Mouse (Mus musculus) limb, embryonic 15.5 days (tissue): ENCODE results near the gene Mrgbp. TPM values are rescaled to one million over a fixed set of nuclear protein-coding genes. Genes with fewer than 3 reads are reported as not detected.

Experiments used
- ATAC-seq: fragments of 200-750 bp; cut with Nextera tagmentation; 2 replicates; pipeline ENCODE4 v1.8.0; 2017; ENCODE audit warnings: low read depth, moderate TSS enrichment; ENCODE audit not compliant: insufficient number of reproducible peaks, low FRiP score, low TSS enrichment
- H3K27ac ChIP-seq: fragments of 300-500 bp; sonication (generic); 2 replicates; pipeline ENCODE4 v1.5.1; 2015; ENCODE audit warnings: moderate library complexity, mild to moderate bottlenecking, inconsistent platforms
- H3K27me3 ChIP-seq: fragments of 300-500 bp; sonication (generic); 2 replicates; pipeline ENCODE4 v1.6.1; 2015; ENCODE audit warnings: inconsistent platforms
- H3K36me3 ChIP-seq: fragments of 300-500 bp; sonication (generic); 2 replicates; pipeline ENCODE4 v1.6.1; 2015; ENCODE audit warnings: inconsistent platforms
- H3K4me1 ChIP-seq: fragments of 300-500 bp; sonication (generic); 2 replicates; pipeline ENCODE4 v1.6.1; 2015; ENCODE audit warnings: inconsistent platforms
- H3K4me2 ChIP-seq: fragments of 300-500 bp; sonication (generic); 2 replicates; pipeline ENCODE4 v1.6.1; 2015; ENCODE audit warnings: mild to moderate bottlenecking, inconsistent platforms
- H3K4me3 ChIP-seq: fragments of 300-500 bp; sonication (generic); 2 replicates; pipeline ENCODE4 v1.5.1; 2015; ENCODE audit warnings: mild to moderate bottlenecking, inconsistent platforms
- H3K9ac ChIP-seq: fragments of 300-500 bp; sonication (generic); 2 replicates; pipeline ENCODE4 v1.6.1; 2015; ENCODE audit warnings: inconsistent platforms
- H3K9me3 ChIP-seq: fragments of 300-500 bp; sonication (generic); 2 replicates; pipeline ENCODE4 v1.6.1; 2016; ENCODE audit warnings: inconsistent platforms
- WGBS: fragments of 180-500 bp; shearing (Covaris S2); methylation state at CpG from one replicate; pipeline ENCODE4 v1.1.7; 2015; 5-methylcytosine and 5-hydroxymethylcytosine counted together
- polyA plus RNA-seq: library from polyadenylated mRNA; unstranded; fragments of >200 nt; fragmentation: Nextera tagmentation; extraction: Ambion mirVana; gene quantifications from 2 replicates; pipeline ENCODE4 v1.2.1, GENCODE M21; 2015

Gene Mrgbp
- polyA plus RNA-seq = 28.6 and 30.3 TPM in 2 replicates

DNA sequence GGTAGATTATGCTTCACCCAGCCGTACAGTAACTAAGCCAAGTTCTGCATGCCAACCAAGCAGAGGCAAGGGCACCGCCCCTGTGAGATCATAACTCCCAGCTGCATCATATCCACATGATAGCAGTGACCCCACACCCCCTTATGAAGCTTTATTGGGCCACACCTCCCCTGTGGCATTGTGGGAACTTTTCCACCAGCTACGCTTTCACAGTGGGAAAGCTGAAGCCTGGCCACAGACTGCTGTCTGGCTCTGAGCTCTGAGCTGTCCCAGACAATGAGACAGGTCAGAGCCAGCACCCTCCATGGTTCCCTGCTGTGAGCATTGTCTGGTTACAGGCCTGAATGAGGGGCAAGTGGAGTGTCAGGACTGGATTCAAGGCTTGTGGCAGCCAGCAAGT, at the start of gene Mrgbp:
TSS of gene Mrgbp (plus strand) at position 303 of the 400 bp plus-strand sequence.
- WGBS = 63% methylated on average over 3 of the region's 3 CpGs
- H3K9me3 ChIP-seq = no peaks in the 10 kb centered on the region
- H3K4me1 ChIP-seq = peaks cover 30% of the 10 kb centered on the region
- no peak within 1 kb of the TSS for H3K4me3 ChIP-seq
- no peak within 1 kb of the TSS for H3K4me2 ChIP-seq
- H3K9ac ChIP-seq = no peak within 1 kb of the TSS
- peak within 1 kb of the TSS; percentile 33; the same call in 1 of the 2 replicates for H3K27ac ChIP-seq
- H3K27me3 ChIP-seq = 0 out of 2 replicates have a peak, but pooled peaks cover 2% of the 10 kb centered on the region
- ATAC-seq = no peak
- peaks cover 15% of the 10 kb centered on the region for H3K36me3 ChIP-seq

DNA sequence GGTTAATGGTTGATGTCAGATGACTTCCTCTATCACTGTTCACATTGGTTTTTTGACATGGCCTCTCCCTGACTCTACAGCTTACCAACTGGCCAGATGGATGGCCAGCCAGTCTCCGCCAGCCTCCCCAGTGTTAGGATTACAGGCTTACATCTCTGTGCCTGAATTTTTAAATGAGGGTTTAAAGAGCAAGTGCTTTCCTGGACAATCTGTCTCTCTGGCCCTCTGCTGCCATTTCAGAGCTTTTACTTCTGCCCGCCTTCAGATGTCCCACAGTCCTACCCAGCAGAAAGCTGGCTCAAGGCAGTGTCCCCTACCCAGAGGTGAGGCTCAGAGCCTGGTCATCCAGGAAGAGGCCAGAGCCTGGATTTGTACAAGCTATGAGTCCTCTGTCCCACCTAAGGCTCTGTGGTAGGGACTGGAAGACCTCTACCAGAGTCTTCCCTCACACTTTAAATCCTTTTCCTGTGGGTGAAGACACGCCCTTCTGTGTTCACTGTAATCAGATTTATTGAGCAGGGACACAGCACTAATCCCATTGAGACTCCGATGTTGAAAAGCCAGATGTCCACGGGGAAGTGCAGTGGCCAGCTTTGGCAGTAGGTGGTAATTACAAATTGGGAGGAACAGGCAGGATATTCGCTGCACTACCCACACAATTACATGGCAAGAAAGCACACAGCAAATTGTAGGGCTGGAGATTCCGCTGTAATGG, 49.3 kb upstream of the Mrgbp start:
- Histone ChIP-seq H3K36me3 (no peaks in the 10 kb centered on the region), H3K4me2 (no peak overlapping the region), H3K27ac (no peak overlapping the region), H3K9me3 (no peaks in the 10 kb centered on the region), H3K9ac (no peak overlapping the region), H3K4me3 (no peak overlapping the region), H3K27me3 (peaks cover 21% of the 10 kb centered on the region; the same call in 1 of the 2 replicates), H3K4me1 (peaks cover 17% of the 10 kb centered on the region; the same call in 1 of the 2 replicates)
- 52% methylated on average over 7 of the region's 7 CpGs for WGBS
- ATAC-seq = no peak

DNA sequence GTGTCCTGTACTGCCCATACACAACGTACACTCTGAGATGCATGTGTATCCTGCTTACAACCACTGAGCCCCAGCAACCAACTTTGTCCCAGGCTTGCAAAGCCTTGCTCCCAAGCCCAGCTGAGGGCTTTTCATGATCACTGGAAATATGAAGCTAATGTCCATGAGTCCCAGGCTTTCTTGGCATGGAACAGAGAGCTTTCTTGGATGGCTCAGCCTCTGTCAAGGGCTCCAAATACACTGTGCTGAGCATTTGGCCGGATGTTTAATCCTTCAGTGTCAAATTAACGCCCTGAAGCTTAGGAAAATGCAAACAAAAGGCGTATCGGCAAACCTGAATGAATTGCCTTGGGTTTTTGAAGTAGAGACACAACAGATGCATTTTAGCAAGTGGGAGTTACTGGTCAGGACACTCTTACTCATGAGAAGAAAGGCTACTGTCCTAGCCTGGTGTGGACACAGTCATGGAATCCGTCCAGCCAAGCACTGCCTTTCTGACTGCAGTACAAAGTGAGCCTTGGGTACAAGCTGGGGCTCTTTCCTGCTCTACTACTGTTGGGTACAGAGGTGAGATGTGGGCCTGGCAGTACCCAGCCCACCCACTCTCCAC, 48.6 kb upstream of the Mrgbp start:
- Histone ChIP-seq H3K27ac (no peak overlapping the region), H3K4me2 (no peak overlapping the region), H3K27me3 (peaks cover 19% of the 10 kb centered on the region; the same call in 1 of the 2 replicates), H3K4me3 (no peak overlapping the region), H3K9ac (no peak overlapping the region), H3K4me1 (peaks cover 17% of the 10 kb centered on the region; the same call in 1 of the 2 replicates), H3K9me3 (no peaks in the 10 kb centered on the region), H3K36me3 (no peaks in the 10 kb centered on the region)
- ATAC-seq = no peak
- WGBS = 42% methylated on average over 6 of the region's 6 CpGs

DNA sequence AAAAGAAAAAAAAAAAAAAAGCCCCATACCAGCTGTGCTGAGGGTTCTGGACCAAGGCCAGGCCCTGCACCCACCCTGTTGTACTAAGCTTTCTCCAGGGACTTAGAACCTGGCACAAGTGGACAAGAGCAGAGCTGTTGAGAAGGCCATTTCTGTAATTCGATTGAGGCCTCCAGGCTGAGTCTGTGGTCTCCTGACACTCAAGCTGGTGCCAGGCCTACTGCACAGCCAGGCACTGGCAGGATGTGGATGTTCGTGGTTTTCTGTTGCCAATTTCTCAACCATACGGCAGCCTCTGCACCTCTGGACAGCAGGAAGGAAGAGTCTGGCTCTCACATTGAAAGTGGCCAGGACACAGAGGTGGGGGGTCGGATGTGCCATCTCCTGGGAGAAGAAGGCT, 47.9 kb upstream of the Mrgbp start:
- Histone ChIP-seq H3K4me2 (no peak overlapping the region), H3K4me1 (peaks cover 17% of the 10 kb centered on the region; the same call in 1 of the 2 replicates), H3K27me3 (peaks cover 11% of the 10 kb centered on the region; the same call in 1 of the 2 replicates), H3K9ac (no peak overlapping the region), H3K36me3 (no peaks in the 10 kb centered on the region), H3K4me3 (no peak overlapping the region), H3K9me3 (no peaks in the 10 kb centered on the region), H3K27ac (no peak overlapping the region)
- no peak for ATAC-seq
- WGBS = 47% methylated on average over 4 of the region's 4 CpGs

DNA sequence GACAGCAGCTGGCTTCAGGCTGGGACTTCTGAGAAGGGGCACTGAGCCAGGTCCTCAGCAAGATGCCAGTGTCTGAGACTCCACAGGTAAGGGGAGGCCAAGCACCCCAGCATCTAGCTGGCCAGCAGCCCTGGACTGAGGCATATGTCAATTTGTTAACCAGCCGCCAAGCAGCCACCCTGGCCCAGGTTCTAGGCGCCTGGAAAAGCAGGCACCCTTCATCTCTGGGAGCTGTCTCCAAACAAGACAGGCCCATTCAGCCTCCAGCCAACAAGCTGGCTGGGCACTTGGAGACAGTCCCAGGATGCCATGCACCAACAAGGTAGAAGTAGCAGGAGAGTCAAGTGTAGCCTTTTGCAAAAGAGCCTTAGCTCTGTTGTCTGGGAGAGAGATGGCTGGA, 37.4 kb upstream of the Mrgbp start:
- WGBS = 72% methylated on average over 2 of the region's 2 CpGs
- peaks cover 3% of the 10 kb centered on the region; the same call in 1 of the 2 replicates for H3K27me3 ChIP-seq

DNA sequence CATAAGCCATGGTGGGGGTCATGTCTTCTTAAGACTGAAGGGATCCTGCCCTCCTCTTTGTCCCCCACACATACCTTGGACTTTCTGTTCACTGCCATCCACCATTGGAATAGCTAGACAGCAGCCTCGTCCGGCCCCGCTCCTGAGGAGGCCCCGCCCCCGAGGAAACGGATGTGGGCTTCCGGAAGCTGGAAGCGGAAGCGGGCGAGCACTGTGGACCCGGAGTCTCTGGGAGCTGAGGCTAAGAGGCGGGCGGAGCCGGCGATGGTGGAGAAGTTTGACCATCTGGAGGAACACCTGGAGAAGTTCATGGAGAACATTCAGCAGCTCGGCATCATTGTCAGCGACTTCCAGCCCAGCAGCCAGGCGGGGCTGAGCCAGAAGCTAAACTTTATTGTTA, 36.1 kb upstream of the Mrgbp start:
- 81% methylated on average over 18 of the region's 18 CpGs for WGBS

More for the DNA sequence above, 37.4 kb upstream of the Mrgbp start:
- Histone ChIP-seq H3K9ac (no peak overlapping the region), H3K9me3 (no peaks in the 10 kb centered on the region), H3K27ac (no peak overlapping the region), H3K4me1 (no peaks in the 10 kb centered on the region), H3K4me2 (no peak overlapping the region), H3K36me3 (no peaks in the 10 kb centered on the region), H3K4me3 (no peak overlapping the region)
- no peak for ATAC-seq

DNA sequence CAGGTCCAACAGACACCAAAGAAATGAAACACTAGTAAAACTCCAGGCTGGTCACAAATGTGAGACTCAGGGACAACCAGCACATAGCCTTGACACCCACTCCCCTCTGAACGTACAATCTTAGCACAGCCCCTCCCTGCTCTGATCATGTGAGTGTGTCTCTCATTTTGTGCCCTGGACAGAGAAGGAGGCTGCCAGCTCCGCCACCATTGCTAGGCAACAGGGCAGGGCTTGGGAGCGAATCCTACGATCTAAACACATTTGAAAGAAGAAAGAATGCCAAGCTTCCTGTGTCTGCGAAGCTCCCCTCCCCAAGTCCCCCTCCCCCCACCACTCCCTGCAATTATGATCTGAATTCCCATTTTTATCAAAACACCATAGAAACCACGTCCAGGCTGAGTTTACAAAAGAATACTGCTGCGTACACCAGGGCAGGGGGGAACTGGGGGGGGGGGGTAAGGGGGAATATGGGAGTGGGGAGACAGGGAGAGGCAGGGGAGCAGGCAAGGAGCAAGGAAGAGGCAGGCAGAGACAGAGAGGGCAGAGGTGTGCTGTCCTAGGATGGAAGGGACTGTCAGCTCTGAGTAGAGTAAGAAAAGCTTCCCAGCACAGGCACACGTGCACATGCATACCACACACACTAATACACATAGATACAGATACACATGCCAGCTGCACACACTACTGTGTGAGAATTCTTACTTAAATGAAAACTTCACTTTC, 33.6 kb upstream of the Mrgbp start:
- WGBS = 39% methylated on average over 8 of the region's 8 CpGs
- no peaks in the 10 kb centered on the region for H3K9me3 ChIP-seq
- no peak overlapping the region for H3K27ac ChIP-seq
- no peak for ATAC-seq
- no peaks in the 10 kb centered on the region for H3K36me3 ChIP-seq
- H3K4me2 ChIP-seq = no peak overlapping the region
- H3K27me3 ChIP-seq = no peaks in the 10 kb centered on the region
- H3K4me3 ChIP-seq = no peak overlapping the region
- no peaks in the 10 kb centered on the region for H3K4me1 ChIP-seq
- no peak overlapping the region for H3K9ac ChIP-seq

More for the DNA sequence above, 36.1 kb upstream of the Mrgbp start:
- H3K4me1 ChIP-seq = no peaks in the 10 kb centered on the region
- no peak overlapping the region for H3K4me3 ChIP-seq
- H3K9ac ChIP-seq = no peak overlapping the region
- no peaks in the 10 kb centered on the region for H3K9me3 ChIP-seq
- no peak overlapping the region for H3K4me2 ChIP-seq
- H3K27me3 ChIP-seq = peaks cover 2% of the 10 kb centered on the region; the same call in 1 of the 2 replicates
- no peak for ATAC-seq
- H3K27ac ChIP-seq = no peak overlapping the region
- no peaks in the 10 kb centered on the region for H3K36me3 ChIP-seq

DNA sequence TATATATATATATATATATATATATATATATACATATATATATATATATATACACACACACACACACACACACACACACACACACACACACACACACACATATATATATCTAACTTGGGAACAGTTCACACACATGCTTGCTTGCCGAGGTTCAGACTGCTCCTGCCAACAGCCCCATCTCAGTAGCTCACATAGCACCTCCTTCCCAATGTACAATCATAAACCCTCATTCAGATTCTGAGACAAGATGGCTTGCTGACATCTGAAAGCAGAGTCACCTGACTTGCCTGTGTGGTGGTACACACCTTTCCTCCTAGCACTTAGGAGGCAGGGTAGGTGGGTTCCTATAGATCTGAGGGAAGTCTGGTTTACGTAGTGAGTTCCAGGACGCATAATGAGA, 28.8 kb upstream of the Mrgbp start:
- no peak overlapping the region for H3K4me2 ChIP-seq
- no peak overlapping the region for H3K9ac ChIP-seq
- H3K4me3 ChIP-seq = no peak overlapping the region
- ATAC-seq = no peak
- H3K9me3 ChIP-seq = no peaks in the 10 kb centered on the region
- no peaks in the 10 kb centered on the region for H3K36me3 ChIP-seq
- no peaks in the 10 kb centered on the region for H3K27me3 ChIP-seq
- no peak overlapping the region for H3K27ac ChIP-seq
- no peaks in the 10 kb centered on the region for H3K4me1 ChIP-seq
- 66% methylated on average over 3 of the region's 3 CpGs for WGBS

DNA sequence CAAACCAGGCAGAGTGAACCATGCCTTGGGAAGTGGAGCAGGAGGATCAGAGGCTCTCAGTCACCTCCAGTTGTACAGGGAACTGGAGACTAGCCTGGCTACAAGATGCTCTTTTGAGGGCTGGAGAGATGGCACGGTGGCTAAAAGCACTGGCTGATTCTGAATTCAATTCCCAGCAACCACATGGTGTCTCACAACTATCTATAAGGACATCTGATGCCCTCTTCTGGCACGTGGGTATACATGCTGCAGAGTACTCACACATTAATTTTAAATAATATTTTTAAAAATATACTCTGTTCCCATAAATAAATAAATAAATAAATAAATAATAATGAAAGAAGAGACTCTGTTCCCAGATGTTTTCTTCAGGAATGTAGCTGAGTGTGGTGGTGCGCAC, 25.9 kb upstream of the Mrgbp start:
- no peak overlapping the region for H3K9ac ChIP-seq
- WGBS = 59% methylated on average over 3 of the region's 3 CpGs
- no peak overlapping the region for H3K4me2 ChIP-seq

DNA sequence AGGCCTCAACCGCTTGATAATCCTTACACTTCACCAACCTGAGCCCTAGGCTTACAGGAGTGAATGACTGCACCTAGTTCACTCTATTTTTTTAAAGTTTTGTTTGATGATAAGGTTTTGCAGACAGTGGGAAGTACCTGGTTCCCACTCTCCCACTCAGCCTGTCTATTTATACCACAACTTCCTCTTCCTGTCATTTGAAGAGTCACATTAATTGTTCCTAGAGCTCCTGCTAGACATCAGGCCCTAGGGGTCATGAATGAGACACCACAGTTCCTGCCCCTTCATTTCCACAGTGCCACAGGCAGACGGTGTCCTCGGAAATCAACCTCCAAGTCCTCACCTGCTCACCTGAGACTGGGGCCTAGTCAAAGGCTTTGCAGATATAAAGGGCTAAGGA, 24.6 kb upstream of the Mrgbp start:
- H3K9ac ChIP-seq = no peak overlapping the region
- no peaks in the 10 kb centered on the region for H3K9me3 ChIP-seq
- H3K4me1 ChIP-seq = no peaks in the 10 kb centered on the region
- no peak overlapping the region for H3K4me2 ChIP-seq
- H3K36me3 ChIP-seq = no peaks in the 10 kb centered on the region
- ATAC-seq = no peak
- no peak overlapping the region for H3K4me3 ChIP-seq
- H3K27me3 ChIP-seq = no peaks in the 10 kb centered on the region
- 71% methylated on average over 3 of the region's 3 CpGs for WGBS
- H3K27ac ChIP-seq = no peak overlapping the region

More for the DNA sequence above, 25.9 kb upstream of the Mrgbp start:
- Histone ChIP-seq H3K4me3 (no peak overlapping the region), H3K27me3 (no peaks in the 10 kb centered on the region), H3K4me1 (no peaks in the 10 kb centered on the region), H3K36me3 (no peaks in the 10 kb centered on the region), H3K9me3 (no peaks in the 10 kb centered on the region), H3K27ac (no peak overlapping the region)
- no peak for ATAC-seq

DNA sequence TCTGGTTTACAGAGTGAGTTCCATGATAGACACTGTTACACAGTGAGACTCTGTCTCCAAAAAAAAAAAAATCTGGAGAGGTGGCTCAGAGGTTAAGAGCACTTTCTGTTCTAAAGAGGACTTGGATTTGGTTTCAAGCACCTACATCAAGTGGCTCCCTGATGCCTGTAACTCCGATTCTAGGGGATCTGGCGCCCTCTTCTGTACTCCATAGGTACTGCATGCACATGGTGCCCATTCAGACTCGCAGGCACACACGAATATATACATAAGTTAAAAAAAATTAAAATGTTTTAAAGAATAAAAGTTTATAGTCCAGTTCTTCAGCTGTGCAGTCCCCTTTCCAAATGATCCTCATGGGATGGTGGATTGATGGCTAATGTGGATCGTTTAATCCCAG, 20.9 kb upstream of the Mrgbp start:
- ATAC-seq = no peak
- Histone ChIP-seq H3K4me1 (no peaks in the 10 kb centered on the region), H3K27me3 (no peaks in the 10 kb centered on the region), H3K4me2 (no peak overlapping the region), H3K4me3 (no peak overlapping the region), H3K27ac (no peak overlapping the region), H3K36me3 (no peaks in the 10 kb centered on the region), H3K9me3 (no peaks in the 10 kb centered on the region), H3K9ac (no peak overlapping the region)
- WGBS = 51% methylated on average over 5 of the region's 5 CpGs

DNA sequence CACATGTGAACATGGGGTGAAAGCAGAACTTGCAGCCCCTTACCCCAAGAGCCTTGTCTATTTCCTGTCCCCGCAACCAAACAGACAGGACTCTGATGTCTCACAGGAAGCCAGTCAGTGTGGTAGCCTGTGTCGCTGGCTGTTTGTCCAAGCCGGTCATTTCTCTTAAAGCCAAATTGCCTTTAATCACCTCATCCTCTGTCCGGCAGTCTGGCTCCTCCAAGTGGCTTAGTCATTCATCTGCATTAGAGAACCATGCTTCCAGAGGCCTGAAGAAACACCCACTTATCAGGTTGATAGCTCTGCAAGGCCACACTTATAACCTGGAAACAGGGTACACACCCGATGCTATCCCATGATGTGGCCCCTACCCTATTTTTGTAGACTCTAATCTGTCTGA, 19.0 kb upstream of the Mrgbp start:
- 44% methylated on average over 5 of the region's 5 CpGs for WGBS

More for the DNA sequence above, 19.0 kb upstream of the Mrgbp start:
- Histone ChIP-seq H3K4me2 (no peak overlapping the region), H3K36me3 (no peaks in the 10 kb centered on the region), H3K4me3 (no peak overlapping the region), H3K4me1 (no peaks in the 10 kb centered on the region), H3K9ac (no peak overlapping the region), H3K27ac (no peak overlapping the region), H3K27me3 (no peaks in the 10 kb centered on the region), H3K9me3 (no peaks in the 10 kb centered on the region)
- ATAC-seq = no peak
